Mouse (Mus musculus) hematopoietic stem cell, adult 5-6 weeks (primary cell): Measurements from ENCODE around the gene Cdt1. TPM values are rescaled to one million over a fixed set of nuclear protein-coding genes. Genes with fewer than 3 reads are reported as not detected.

Experiments used
- ATAC-seq, 2 experiments: fragments of 125-278 bp in 1 of 2; replicated peaks in 1 of 2; 2 replicates each; pipeline ENCODE4 v1.8.0; 2016 to 2017; ENCODE audit warnings: inconsistent platforms in 2 of 2, mild to moderate bottlenecking in 2 of 2, moderate number of reproducible peaks in 2 of 2, low read depth in 1 of 2, moderate TSS enrichment in 1 of 2; ENCODE audit not compliant: low FRiP score in 2 of 2, poor library complexity in 2 of 2, severe bottlenecking in 2 of 2, insufficient read depth in 1 of 2, low TSS enrichment in 1 of 2
- total RNA-seq: library from RNA; stranded (forward); fragments of 172-1452, 232-1000 nt; gene quantifications from 2 replicates; pipeline ENCODE4 v1.2.3, GENCODE M21; 2017

Gene Cdt1
- total RNA-seq, 1 experiment from 2014 or later: 30.8 TPM

DNA sequence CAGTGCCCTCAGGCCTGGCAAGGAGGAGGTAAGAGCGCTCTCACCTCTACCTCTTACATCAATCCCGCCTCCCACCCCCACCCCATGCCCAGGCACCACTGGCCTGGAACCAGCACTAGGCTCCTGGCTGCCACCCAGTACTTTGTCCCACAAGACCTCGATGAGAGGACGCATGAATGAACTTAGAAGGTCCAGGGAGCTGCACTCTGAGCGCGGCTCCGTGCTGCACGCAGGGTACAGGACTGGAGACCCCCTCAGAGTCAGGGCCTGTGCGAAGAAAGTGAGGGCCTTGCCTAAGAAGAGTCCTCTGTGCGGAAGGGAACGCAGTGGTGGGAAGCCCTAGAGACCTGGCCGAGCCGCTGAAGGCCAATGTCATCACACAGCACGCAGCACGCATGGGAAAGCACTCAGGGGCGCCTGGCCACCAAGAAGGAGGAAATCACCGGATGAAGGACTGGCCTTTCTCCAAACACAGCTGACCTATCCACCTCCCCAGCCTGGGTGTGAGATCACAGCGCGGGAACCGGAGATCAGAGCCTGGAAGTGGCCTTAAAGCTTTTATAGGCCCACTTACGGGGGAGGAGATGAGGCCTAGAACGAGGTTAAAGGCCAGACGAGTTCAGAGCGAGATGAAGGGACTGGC, 20.9 kb upstream of the Cdt1 start:
- no peak for ATAC-seq

DNA sequence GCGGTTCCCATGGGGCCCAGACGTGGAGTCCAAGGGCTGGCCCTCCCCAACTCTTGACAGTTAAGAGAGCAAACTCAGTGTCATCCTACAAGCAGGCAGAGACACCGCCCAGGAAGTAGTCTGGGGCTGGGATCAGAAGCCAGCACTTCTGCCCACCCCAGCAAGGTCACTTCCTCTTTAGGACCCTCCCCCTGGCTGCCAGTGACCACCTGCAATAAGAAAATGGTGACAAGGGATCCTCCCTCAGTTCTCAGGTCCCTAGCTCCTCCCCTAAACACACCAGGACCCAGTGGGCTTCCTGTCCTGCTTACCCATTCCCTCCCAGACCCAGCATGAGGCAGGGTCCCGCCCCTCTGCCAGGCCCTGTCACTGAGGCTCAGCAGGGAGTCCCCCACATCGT, 20.0 kb upstream of the Cdt1 start:
- peak; percentile 73 for ATAC-seq

DNA sequence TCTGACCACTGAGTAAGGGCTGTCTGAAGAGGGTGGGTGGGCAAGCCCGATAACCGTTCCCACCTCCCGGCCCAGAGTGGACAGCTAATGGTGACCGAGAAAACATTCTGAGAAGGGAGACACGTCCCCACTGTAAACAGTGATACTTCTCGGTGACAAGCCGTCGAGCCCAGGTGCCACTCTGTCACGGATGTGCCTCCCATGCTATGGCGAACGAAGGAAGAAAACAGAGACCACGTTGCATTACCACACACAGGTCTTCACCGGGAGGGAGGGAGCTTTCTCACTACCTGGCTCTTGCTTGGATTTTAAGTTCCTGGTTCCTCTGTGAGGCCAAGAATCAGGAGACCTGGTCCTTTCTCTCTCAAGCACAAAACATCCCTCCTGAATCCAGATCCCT, 19.5 kb upstream of the Cdt1 start:
- no peak for ATAC-seq

- no peak for ATAC-seq
These were observed 18.9 kb upstream of the Cdt1 start for GRCm38 (mm10) chr8:122548891-122549439.

DNA sequence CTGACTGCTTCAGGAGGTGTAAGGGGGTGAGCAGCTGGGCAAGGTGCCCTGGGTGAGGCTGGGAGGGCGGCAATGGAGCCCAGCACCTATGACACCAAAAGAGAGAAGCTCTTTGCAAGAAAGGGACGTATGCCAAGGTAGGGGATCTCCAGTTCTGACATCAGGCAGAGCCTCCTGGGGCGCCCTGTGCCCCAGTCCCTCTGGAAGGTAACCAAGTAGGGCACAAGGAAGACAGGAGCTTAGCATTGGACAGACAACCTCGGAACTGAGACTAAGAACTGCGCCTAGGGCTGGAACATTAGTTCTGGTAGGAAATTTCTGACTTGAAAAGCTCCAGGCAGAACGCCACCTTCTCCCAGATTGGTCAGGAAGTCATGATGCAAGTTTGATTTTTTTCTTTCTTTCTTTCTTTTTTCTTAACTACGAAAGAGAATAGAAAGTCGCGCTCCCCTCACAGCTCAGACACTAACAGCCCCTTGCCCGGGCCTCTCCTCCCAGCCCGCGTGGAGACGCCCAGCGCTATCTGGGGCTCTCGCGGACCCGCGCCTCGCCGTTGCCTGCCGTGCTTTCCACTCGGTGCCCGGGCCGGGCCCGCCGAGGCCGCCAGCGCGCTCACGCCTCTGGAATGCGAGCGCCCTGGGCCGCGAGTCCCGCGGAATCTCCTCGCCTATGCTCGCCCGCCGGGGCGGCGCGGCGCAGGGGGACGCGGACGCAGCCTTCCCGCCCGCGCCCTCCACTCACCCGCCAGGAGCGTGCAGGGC, 17.4 kb upstream of the Cdt1 start:
- ATAC-seq: no peak

DNA sequence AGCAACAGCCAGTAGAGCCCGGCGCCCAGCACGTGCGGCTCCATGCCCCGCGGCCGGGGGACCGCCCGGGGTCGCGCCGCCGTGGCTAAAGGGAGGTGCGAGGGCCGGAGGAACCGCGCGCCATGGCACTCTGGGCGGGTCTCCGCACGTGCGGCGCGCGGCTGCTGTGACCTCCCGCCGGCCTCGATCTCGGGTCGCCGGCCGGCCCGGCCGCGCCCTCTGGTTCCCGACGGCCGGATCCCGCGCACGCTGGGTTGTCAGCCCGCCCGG, 16.9 kb upstream of the Cdt1 start:
- ATAC-seq: no peak

GRCm38 (mm10) chr8:122551265-122552051, 16.4 kb upstream of the Cdt1 start, which contains the start of gene Piezo1:
Piezo1 (minus strand) TSS chr8:122551329.
- peak; percentile 56 to 66 for ATAC-seq

DNA sequence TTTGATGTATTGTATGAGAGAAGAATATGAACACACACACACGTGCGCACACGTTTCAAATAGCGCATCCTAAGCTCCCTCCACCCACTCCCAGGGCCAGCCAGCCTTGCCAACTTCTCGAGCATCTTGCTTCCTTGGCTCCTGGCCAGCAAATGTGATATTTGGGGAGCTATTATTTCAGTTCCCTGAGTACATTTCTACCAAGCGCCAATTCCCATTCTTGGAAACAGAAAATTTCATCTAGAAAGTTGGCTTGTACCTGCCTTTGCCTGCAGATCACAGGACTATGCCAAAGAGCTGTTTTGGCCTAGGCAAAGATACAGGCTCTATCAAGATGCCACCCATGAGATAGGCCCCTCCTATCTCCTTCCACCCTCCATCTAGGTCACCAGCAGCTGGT, 13.0 kb upstream of the Cdt1 start:
- no peak for ATAC-seq

DNA sequence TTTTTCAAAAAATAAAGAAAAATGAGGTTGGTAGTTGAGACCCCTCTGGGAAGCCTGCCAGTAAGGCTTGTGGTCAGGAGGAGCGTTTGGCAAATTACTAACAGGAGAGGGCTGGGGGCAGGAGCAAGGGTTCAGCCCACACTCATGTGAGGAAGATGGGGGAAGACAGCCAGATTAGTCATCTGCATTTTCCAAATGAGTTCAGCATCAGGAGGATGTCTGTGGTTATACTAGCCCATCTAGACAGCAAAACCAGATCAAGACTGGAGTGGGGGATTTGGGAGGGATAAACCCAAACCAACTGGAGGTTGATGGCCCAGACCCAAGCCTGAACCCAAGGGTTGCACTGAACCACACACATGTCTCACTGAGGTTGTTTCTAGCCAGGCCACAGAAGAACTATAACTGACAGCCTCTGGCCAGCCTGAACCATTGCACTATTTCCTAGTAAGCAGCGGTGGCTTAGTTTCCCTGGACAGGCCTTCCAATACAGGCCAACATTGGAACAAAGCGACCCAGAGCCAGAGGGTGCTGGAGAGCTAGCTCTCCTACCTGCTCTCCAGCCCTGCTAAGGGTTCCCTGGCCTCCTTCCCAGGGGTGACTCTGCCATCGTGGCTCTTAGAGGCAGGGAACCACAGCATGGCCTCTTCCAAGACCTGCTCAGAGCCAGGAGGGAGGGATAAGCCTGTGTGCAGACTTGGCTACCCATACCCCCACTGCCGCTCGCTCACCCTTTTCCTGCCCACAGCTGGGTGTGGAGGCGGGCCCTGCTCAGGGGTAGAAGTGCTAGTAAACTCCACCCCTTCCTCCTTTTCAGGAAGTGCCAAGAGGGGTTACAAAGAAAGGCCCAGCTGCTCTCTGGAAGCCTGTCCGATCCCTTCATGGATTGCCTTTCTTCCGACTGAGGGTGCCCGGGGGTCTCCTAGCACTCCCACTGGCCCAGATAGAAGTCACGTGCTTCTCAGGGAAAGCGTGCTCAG, 11.5 kb upstream of the Cdt1 start:
- peak; percentile 84 to 93 for ATAC-seq

GRCm38 (mm10) chr8:122557248-122558038, 10.4 kb upstream of the Cdt1 start:
- no peak for ATAC-seq

DNA sequence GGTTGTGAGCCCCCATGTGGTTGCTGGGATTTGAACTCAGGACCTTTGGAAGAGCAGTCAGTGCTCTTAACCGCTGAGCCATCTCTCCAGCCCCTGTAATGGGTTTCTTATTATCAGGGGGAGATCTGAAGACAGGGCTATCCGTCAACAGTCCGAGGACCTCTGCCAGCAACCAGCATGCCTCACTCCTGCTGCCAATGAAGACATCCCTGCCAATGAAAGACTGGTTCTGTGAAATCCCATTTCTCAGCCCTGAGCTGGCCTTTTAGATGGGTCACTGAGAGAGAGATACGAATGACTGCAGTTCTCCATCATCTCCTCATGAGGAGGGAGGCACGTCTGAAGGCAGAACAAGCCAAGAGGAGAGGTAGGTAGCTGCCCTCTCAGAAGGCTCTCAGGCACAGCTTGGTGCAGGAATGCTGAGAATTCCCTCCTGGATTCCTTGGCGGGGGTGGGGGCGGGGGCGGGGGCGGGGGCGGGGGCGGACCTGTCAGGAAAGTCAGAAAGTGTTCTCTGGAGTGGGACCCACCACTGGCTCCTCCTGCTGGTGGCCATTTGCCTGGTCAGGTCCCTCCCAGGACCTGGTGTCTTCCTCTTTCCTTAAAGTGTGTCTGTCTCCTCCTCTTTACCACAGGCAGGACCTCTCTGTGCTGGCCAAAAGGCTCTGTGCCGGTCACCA, 9.0 kb upstream of the Cdt1 start:
- ATAC-seq: no peak

GRCm38 (mm10) chr8:122561199-122561598, 6.6 kb upstream of the Cdt1 start:
- ATAC-seq: no peak

DNA sequence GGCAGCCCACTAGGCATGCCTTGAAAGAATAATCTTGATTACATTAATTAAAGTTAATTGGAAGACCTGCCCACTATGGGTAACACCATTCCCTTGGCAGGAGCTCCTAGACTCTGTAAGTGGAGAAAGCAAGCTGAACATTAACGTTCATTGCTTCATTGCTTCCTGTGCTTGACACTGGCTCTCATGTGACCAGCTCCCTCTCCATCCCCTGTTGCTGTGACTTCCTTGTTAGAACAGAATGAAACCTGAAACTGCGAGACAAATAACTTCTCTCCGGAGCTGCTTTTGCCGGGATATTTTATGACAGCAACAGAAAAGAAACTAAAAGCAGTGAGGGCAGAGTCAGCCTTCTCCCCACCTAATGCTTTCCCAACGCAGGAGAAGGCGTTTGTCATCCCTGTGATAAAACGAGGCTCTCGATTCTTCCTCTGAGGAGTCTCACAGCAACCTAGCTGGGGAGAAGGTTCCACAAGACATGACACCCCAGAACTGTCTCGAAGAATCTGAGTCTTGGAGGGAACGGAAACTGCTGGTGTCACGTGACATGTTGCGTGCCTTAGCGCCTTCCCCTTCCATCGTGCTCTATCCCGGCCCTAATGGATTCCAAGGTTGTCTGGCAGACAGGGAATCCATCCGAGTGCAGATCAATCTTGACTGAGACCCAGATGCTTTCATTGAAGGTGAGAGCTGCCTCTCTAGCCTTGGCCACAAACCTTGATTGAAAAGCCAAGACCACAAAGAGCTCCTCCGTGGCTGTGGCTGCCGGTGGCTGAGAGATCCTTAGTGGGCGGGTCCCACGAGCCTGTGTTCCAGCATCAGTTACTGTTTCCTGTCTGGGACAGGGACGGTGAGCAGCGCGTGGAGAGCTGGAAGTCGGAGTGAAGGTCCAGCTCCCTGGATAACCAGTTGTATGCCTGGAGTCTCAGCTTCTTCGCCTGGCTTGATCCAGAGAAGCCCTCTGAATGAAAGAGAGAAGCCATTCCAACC, 3.2 kb upstream of the Cdt1 start:
- ATAC-seq: peak in 1 of 2 experiments; percentile 30; a peak in 1 of 4 replicates

GRCm38 (mm10) chr8:122566766-122567165, 1.0 kb upstream of the Cdt1 start:
- no peak for ATAC-seq

- no peak for ATAC-seq
These were observed 292 bp downstream of the Cdt1 start for GRCm38 (mm10) chr8:122568109-122568504.
